Mouse (Mus musculus) bone marrow macrophage, adult 2 months (primary cell): Measurements from ENCODE around the gene Ces1b. TPM values are rescaled to one million over a fixed set of nuclear protein-coding genes. Genes with fewer than 3 reads are reported as not detected.
A peak's percentile ranks its signal among the peaks of the same experiment; 100 is the strongest.

Experiments used
- H3K27ac ChIP-seq: 2 replicates; pipeline ENCODE4 v1.5.1; 2012; ENCODE audit warnings: low read depth, low read length; ENCODE audit not compliant: insufficient read depth
- H3K4me1 ChIP-seq: 2 replicates; pipeline ENCODE4 v1.6.1; 2012; ENCODE audit warnings: low read length; ENCODE audit not compliant: control insufficient read depth, insufficient read depth
- H3K4me3 ChIP-seq: 2 replicates; pipeline ENCODE4 v1.5.1; 2012; ENCODE audit warnings: mild to moderate bottlenecking, low read length, moderate library complexity; ENCODE audit not compliant: insufficient read depth
- CTCF ChIP-seq: IDR thresholded peaks from 2 replicates; pipeline ENCODE4 v1.5.1; 2012; ENCODE audit warnings: low read depth, mild to moderate bottlenecking, low read length, moderate library complexity
- POLR2A ChIP-seq: IDR thresholded peaks from 2 replicates; pipeline ENCODE4 v1.6.1; 2012; ENCODE audit warnings: mild to moderate bottlenecking, low read depth, low read length, borderline replicate concordance
- polyA plus RNA-seq: library from polyadenylated mRNA; stranded (reverse); fragments of >200 nt; gene quantifications from 2 replicates; pipeline ENCODE4 v1.2.4, GENCODE M21; 2012; ENCODE audit not compliant: missing spikeins, insufficient read depth, insufficient read length

Gene Ces1b
- polyA plus RNA-seq, 1 experiment = not detected

DNA sequence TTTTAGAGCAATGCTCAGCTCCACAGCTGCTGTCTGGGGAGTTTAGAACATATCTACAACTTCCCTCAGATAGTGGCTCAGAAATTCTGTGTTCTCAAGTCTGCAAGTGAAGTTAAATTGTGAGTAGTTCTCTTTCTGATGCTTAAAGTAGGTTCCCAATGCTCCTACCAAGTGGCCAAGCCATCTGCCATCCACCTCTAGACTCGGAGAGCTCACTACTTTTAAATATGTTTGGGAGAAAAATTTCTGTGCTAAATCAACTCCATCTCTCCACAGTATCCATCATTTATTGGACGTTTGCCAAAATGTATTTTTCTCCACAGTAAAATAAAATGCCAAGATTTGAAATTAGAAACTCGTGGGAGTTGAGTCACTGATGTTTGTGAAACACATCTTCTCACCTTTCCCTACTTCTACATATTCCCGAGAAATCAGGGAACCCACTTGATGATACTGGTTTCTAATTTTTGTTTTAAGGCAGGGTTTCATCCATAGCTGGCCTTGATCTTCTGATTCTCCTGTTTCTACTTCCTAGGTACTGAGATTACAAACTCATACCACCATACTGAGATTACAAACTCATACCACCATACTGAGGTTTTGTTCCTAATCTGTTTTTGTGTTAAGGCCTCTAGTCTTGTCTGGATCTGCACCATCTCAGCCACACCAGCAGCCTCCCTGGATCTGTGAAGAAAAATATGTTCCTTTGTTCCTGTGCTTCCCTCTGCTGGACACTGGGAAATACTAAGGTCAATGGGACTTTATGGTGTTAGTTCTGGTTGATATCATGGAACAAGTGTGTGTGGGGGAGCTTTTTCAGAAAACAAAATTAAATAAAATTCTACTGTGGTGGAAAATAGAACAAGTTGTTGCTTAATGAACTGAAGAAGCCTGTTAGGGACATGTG, 31.1 kb downstream of the Ces1b start:
- TF ChIP-seq POLR2A (no peak), CTCF (no peak)
- no peak overlapping the region for H3K27ac ChIP-seq
- H3K4me3 ChIP-seq = no peak overlapping the region
- H3K4me1 ChIP-seq = no peaks in the 10 kb centered on the region

DNA sequence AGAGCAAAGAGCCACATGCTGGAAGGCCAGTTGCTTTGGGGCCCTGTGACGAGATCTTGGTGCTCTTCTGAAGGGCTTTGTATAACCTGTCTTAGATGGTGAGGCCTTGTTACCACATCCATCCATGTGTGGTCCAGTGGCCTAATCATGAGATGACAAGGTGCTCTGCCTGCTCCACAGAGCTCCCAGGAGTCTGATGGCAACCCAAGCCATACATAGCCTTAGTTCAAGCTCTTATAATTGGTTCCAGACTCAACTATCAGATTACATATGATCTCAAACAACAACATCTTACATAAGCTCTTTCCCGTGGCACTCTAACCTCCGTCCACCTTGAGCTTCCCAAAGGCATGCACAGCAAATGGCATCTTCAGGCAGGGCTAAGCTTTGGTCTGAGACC, 31.7 kb downstream of the Ces1b start, which contains the start of gene Ces1a:
Ces1a (minus strand) TSS at position 101 of the 400 bp plus-strand sequence.
- no peak within 1 kb of the TSS for H3K4me3 ChIP-seq
- TF ChIP-seq CTCF (no peak), POLR2A (no peak)
- H3K27ac ChIP-seq = no peak within 1 kb of the TSS
- no peaks in the 10 kb centered on the region for H3K4me1 ChIP-seq

DNA sequence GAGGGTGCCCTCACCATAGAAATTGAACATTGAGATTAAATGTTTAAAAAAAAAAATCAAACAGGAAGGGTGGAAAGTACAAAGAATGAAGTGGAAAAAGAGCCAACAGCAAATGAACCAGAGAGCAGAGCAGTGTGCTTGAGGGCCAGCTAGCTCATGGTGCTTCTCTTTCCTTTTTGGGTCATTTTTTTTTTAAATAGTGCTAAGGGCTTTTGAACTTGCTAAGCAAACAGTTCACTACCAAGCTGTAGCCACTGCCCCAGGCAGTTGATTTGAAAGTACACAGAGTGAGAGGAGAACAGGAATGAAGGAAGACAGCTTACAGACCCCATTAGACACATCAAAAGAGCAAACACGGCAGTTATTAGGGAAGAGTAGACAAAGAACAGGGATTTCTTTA, 36.7 kb downstream of the Ces1b start:
- no peak overlapping the region for H3K4me3 ChIP-seq
- no peaks in the 10 kb centered on the region for H3K4me1 ChIP-seq
- H3K27ac ChIP-seq = no peak overlapping the region
- TF ChIP-seq POLR2A (no peak), CTCF (no peak)

DNA sequence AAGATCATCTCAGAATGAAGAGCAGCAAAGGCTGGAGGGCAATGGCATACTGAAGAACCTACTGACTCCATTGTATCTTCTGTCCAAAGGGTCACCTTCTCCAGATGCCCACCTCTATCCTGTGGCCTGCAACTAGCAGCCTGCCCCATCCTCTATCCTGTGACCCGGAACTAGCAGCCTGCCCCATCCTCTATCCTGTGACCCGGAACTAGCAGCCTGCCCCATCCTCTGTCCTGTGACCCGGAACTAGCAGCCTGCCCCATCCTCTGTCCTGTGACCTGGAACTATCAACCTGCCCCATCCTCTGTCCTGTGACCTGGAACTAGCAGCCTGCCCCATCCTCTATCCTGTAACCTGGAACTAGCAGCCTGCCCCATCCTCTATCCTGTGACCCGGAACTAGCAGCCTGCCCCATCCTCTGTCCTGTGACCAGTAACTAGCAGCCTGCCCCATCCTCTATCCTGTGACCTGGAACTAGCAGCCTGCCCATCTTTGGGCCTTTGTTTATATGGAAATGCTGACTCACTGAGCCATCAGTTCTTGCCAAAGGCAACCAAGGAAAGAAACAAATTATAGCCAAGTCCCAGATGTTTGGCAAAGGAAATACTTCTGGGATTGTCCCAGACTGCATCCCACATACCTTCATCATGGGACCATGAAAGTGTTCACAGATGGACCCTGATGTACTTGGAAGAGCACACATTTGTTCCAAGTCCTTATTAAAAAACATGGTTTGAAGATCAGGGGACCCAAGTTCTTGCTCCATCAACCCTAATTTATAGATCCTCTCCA, 38.8 kb downstream of the Ces1b start:
- Histone ChIP-seq H3K27ac (no peak overlapping the region), H3K4me3 (no peak overlapping the region), H3K4me1 (no peaks in the 10 kb centered on the region)
- no peak for TF ChIP-seq CTCF
- no peak for TF ChIP-seq POLR2A

DNA sequence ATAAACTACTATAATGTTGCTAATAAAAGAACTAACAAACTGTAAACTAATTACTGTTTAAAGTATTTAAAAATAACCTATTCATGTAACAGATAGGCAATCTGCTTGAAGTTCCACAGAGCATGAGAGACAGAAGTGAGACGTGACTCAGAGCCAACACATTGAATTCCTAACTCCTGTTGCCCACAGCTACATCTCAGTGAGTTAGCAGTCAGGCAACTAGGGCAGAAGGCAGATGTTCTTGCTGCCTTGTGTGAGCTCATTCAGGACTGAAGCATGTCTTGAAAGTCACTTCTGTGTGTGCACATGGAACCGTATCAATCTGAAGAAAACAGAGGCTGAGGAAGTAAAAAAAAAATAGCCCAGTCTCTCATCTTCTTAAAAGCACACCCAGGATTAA, 39.6 kb downstream of the Ces1b start:
- Histone ChIP-seq H3K4me3 (no peak overlapping the region), H3K27ac (no peak overlapping the region), H3K4me1 (no peaks in the 10 kb centered on the region)
- TF ChIP-seq CTCF (no peak), POLR2A (no peak)

DNA sequence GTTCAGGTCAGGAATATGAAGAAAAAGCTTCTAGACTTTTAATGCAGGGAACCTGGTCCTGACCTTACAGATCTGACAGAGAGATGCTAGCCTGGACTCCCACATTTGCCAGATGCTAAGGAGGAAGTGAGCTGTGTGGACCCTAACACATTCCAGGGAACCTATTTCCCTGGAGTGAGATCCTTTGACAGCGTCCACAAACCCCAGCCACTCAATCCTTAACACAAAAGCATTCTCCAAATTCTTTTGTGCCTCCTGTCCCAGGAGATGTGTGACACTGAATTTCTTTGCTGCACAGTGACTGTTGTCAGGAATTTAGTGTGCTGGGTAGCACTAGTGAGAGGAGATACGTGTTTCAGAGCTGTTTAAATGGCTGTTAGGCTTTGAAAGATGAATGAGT, 41.0 kb downstream of the Ces1b start:
- Histone ChIP-seq H3K4me3 (no peak overlapping the region), H3K27ac (no peak overlapping the region), H3K4me1 (no peaks in the 10 kb centered on the region)
- TF ChIP-seq POLR2A = no peak
- TF ChIP-seq CTCF = no peak

DNA sequence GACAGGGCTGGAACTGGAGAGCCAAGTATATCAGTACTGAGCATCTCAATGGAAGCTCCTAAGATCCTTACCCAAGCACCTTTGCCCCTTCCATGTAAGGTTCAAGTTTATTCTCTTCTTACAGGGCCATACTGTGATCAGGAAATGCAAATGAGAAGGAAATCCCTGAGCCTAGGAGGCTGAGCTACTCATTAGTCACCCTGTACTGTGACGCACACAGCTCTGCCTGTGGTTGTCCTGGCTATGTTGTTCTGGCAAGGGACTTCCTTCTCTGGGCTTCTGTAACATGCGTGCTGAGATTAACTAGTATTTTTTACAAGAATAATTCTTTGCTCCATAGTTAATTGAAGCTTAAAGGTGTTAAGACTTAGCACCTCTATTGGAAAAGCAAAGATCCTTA, 49.2 kb downstream of the Ces1b start:
- TF ChIP-seq CTCF (no peak), POLR2A (no peak)
- no peak overlapping the region for H3K27ac ChIP-seq
- H3K4me3 ChIP-seq = no peak overlapping the region
- no peaks in the 10 kb centered on the region for H3K4me1 ChIP-seq

DNA sequence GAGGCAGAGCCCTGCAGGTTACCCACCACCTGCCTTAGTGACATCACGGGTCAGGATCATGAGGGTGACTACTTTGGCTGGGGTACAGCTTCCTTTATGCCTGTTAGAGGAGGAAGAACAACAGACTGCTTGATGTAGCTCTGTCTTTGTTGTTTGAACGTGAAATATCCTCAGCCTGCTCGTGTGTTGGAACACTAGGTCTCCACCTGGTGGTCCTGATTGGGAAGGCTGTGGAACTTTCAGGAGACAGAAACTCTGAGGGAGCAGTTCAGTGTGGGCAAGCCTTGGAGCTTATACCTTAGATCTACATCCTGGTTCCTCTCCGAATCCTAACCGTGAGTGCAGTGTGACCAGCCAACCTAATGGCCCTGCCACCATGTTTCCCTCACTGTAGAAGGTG, 58.1 kb downstream of the Ces1b start:
- Histone ChIP-seq H3K4me3 (no peak overlapping the region), H3K27ac (no peak overlapping the region), H3K4me1 (no peaks in the 10 kb centered on the region)
- TF ChIP-seq CTCF (no peak), POLR2A (no peak)

DNA sequence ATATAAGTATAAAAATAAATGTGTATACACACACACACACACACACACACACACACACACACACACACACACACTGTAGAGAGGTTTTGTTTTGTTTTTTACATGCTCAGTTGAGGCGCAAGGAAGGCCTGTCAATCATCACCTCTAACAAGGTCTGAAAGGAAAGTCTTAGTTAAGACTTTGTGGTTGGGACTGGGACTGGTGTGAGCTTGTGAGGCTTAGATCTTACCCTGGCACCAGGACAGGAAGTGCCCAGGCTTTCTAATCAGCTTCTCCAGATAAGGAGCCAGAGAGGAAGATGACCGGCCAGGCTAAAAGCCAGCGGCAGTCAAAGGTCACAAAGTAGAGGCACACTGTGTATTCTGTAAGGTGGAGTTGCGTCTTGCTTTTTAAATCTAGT, 65.5 kb downstream of the Ces1b start:
- no peak for TF ChIP-seq CTCF
- TF ChIP-seq POLR2A = no peak
- Histone ChIP-seq H3K4me1 (no peaks in the 10 kb centered on the region), H3K27ac (no peak overlapping the region), H3K4me3 (no peak overlapping the region)

DNA sequence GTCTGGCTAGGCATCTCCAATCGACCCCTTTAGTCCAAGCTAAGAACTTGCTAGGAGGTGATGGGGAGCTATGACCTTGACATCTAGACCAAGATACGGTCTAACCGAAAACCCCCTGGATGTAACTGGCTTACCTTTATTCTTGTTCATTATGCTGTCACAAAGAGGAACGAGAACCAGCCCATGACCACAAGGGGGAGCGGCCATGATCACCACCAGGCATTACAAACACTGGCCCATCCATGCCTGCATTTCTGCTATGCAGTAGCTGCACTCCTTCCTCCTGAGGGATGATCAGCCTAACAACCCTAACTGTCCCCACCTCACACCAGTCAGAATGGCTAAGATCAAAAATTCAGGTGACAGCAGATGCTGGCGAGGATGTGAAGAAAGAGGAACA, 67.6 kb downstream of the Ces1b start:
- Histone ChIP-seq H3K4me1 (no peaks in the 10 kb centered on the region), H3K4me3 (no peak overlapping the region), H3K27ac (no peak overlapping the region)
- no peak for TF ChIP-seq POLR2A
- TF ChIP-seq CTCF = no peak

DNA sequence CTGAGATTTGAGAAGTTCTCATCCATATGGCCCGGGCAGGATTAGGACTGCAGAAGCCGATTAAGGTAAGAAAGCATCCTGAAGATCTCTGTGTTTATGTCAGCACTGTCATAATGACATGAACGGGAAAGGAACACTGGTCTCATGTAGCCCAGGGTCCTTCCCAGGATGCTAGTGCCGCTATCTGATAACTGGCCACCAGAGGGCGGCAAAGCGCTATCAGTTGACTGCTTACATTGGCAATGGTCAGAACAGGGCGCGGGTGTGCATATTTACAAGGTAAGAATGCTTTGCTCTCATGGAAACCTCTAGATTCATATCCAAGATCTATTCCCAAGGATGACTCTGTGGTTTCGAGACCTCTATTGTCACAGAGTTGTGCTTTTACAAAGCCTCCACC, 68.4 kb downstream of the Ces1b start:
- Histone ChIP-seq H3K27ac (no peak overlapping the region), H3K4me3 (no peak overlapping the region), H3K4me1 (no peaks in the 10 kb centered on the region)
- TF ChIP-seq CTCF = peak; percentile 74
- no peak for TF ChIP-seq POLR2A
